Mouse (Mus musculus): ENCODE results near the gene Nlgn2.

- no peak for TF ChIP-seq POLR2A (IDR thresholded peaks at IDR 0.05; ENCODE audit: control insufficient read depth in 1 of 2, insufficient read depth in 1 of 2, low read depth in 1 of 2, low read length in 2 of 2, poor library complexity in 1 of 2)
- no peak for TF ChIP-seq CTCF (IDR thresholded peaks at IDR 0.05 in 2 of 3, conservative IDR thresholded peaks at IDR 0.05 in 1 of 3; ENCODE audit: control insufficient read depth in 1 of 3, insufficient read depth in 1 of 3, low read depth in 2 of 3, low read length in 3 of 3, poor library complexity in 1 of 3, severe bottlenecking in 1 of 3)
- TF ChIP-seq HCFC1 (IDR thresholded peaks at IDR 0.05; ENCODE audit: low read depth, low read length) = no peak
- no peak for TF ChIP-seq MAX (IDR thresholded peaks at IDR 0.05; ENCODE audit: low read length)
Measured at GRCm38 (mm10) chr11:69836703-69837576, 644 bp downstream of the Nlgn2 start.
